Mouse (Mus musculus) G1E (cell line): ENCODE measurements around the gene Nploc4. TPM values are rescaled to one million over a fixed set of nuclear protein-coding genes. Genes with fewer than 3 reads are reported as not detected.
"Not testable (repeated sequence)": the region's sequence is repeated elsewhere in the genome, so short reads cannot be mapped to it uniquely, and the experiment has no call there.

ENCODE experiments used
- ATAC-seq: 2 replicates; pipeline ENCODE4 v1.8.0; 2016; ENCODE audit warnings: mild to moderate bottlenecking; ENCODE audit not compliant: insufficient number of reproducible peaks, poor library complexity, low FRiP score, severe bottlenecking; ENCODE audit errors: extremely low read depth
- DNase-seq: peaks from one replicate; pipeline ENCODE4 v3.0.0; 2012; ENCODE audit warnings: low spot score
- H3K27me3 ChIP-seq: 2 replicates; pipeline ENCODE4 v1.6.1; 2012; ENCODE audit warnings: mild to moderate bottlenecking, low read length, inconsistent platforms; ENCODE audit not compliant: insufficient read depth
- H3K36me3 ChIP-seq: replicated peaks from 2 replicates; pipeline ENCODE3; 2012; ENCODE audit warnings: mild to moderate bottlenecking, inconsistent platforms
- H3K4me1 ChIP-seq: 2 replicates; pipeline ENCODE4 v1.6.1; 2012; ENCODE audit warnings: low read depth, low read length, inconsistent platforms, mixed read lengths; ENCODE audit not compliant: insufficient read depth
- H3K4me3 ChIP-seq: 2 replicates; pipeline ENCODE4 v1.5.1; 2012; ENCODE audit warnings: low read depth, mild to moderate bottlenecking, inconsistent platforms, low read length, moderate library complexity, mixed read lengths
- H3K9me3 ChIP-seq: replicated peaks from 2 replicates; pipeline ENCODE4 v1.6.1; 2012; ENCODE audit warnings: inconsistent platforms
- CTCF ChIP-seq: IDR thresholded peaks from 2 replicates; pipeline ENCODE4 v1.5.1; 2012; ENCODE audit warnings: low read depth, low read length, inconsistent platforms, mixed read lengths
- GATA1 ChIP-seq: IDR thresholded peaks from 2 replicates; pipeline ENCODE4 v1.6.1; 2012; ENCODE audit warnings: borderline replicate concordance, low read length, inconsistent platforms, mixed read lengths
- GATA2 ChIP-seq: IDR thresholded peaks from 2 replicates; pipeline ENCODE4 v1.6.1; 2012; ENCODE audit warnings: low read depth, low read length, inconsistent platforms, borderline replicate concordance
- POLR2AphosphoS5 ChIP-seq: IDR thresholded peaks from 2 replicates; pipeline ENCODE4 v1.6.1; 2012; ENCODE audit warnings: low read depth, low read length, inconsistent platforms; ENCODE audit not compliant: insufficient replicate concordance
- TAL1 ChIP-seq: conservative IDR thresholded peaks from 2 replicates; pipeline ENCODE4 v1.6.1; 2012; ENCODE audit warnings: low read depth, low read length, inconsistent platforms, mixed read lengths
- polyA plus RNA-seq: library from polyadenylated mRNA; stranded (reverse); fragments of >175 nt; gene quantifications from 2 replicates; pipeline ENCODE4 v1.2.3, GENCODE M21; 2012
- total RNA-seq, 2 experiments: library from RNA; stranded (forward) in 1 of 2; stranded (reverse) in 1 of 2; fragments of 200-1000 nt in 1 of 2; fragments of >200 nt in 1 of 2; fragmentation: Nextera tagmentation in 1 of 2; gene quantifications; 2 replicates each; pipeline ENCODE4 v1.2.3; 2014 to 2017

Nploc4 gene
- total and polyA plus RNA-seq, 3 experiments = 42.7 to 72.4 (median 61.7) TPM

- no peaks in the 10 kb centered on the region; the same call in 1 of the 2 replicates for H3K4me1 ChIP-seq
- H3K4me3 ChIP-seq = no peak overlapping the region
- H3K36me3 ChIP-seq = peaks cover 95% of the 10 kb centered on the region
- H3K9me3 ChIP-seq = no peaks in the 10 kb centered on the region
- no peak for DNase-seq
- TF ChIP-seq GATA2 (no peak), POLR2AphosphoS5 (no peak), GATA1 (no peak), TAL1 (no peak), CTCF (no peak)
- H3K27me3 ChIP-seq = no peaks in the 10 kb centered on the region
- no peak for ATAC-seq
Measured at GRCm38 (mm10) chr11:120422651-120423568, 14.6 kb downstream of the Nploc4 start.

GRCm38 (mm10) chr11:120418592-120418991, 18.9 kb downstream of the Nploc4 start:
- no peak overlapping the region for H3K4me3 ChIP-seq
- H3K27me3 ChIP-seq = no peaks in the 10 kb centered on the region
- peaks cover 2% of the 10 kb centered on the region; the same call in 1 of the 2 replicates for H3K4me1 ChIP-seq
- H3K36me3 ChIP-seq = peaks cover 93% of the 10 kb centered on the region
- TF ChIP-seq GATA2 = no peak
- no peak for TF ChIP-seq POLR2AphosphoS5
- TF ChIP-seq CTCF = no peak
- TF ChIP-seq TAL1 = no peak
- TF ChIP-seq GATA1 = no peak
- ATAC-seq (no peak), DNase-seq (no peak)
- H3K9me3 ChIP-seq = no peaks in the 10 kb centered on the region

GRCm38 (mm10) chr11:120417852-120418251, 19.7 kb downstream of the Nploc4 start:
- H3K4me3 ChIP-seq = no peak overlapping the region
- DNase-seq (no peak), ATAC-seq (no peak)
- peaks cover 4% of the 10 kb centered on the region; the same call in 1 of the 2 replicates for H3K4me1 ChIP-seq
- TF ChIP-seq TAL1 (no peak), GATA2 (no peak), POLR2AphosphoS5 (no peak), CTCF (no peak), GATA1 (no peak)
- H3K27me3 ChIP-seq = no peaks in the 10 kb centered on the region
- peaks cover 93% of the 10 kb centered on the region for H3K36me3 ChIP-seq
- H3K9me3 ChIP-seq = no peaks in the 10 kb centered on the region

- H3K9me3 ChIP-seq, H3K27me3 ChIP-seq, H3K4me3 ChIP-seq, DNase-seq, ATAC-seq, H3K4me1 ChIP-seq: not testable (repeated sequence)
- H3K36me3 ChIP-seq = peaks cover 95% of the 10 kb centered on the region
Measured at GRCm38 (mm10) chr11:120413621-120414020, 23.9 kb downstream of the Nploc4 start.

GRCm38 (mm10) chr11:120406445-120406844, 31.1 kb downstream of the Nploc4 start:
- no peak for ATAC-seq
- H3K4me3 ChIP-seq = no peak overlapping the region
- H3K27me3 ChIP-seq = no peaks in the 10 kb centered on the region
- peaks cover 94% of the 10 kb centered on the region for H3K36me3 ChIP-seq
- no peaks in the 10 kb centered on the region for H3K9me3 ChIP-seq
- H3K4me1 ChIP-seq = peaks cover 56% of the 10 kb centered on the region
- no peak for DNase-seq
- TF ChIP-seq GATA1 (no peak), GATA2 (no peak), CTCF (no peak), POLR2AphosphoS5 (no peak), TAL1 (no peak)

- no peaks in the 10 kb centered on the region for H3K9me3 ChIP-seq
- H3K36me3 ChIP-seq = peaks cover 94% of the 10 kb centered on the region
- H3K4me1 ChIP-seq = peaks cover 61% of the 10 kb centered on the region
- ATAC-seq (peak; percentile 92), DNase-seq (peak; percentile 60)
- H3K27me3 ChIP-seq = no peaks in the 10 kb centered on the region
- TF ChIP-seq CTCF (no peak), TAL1 (peak; percentile 97), POLR2AphosphoS5 (no peak)
- H3K4me3 ChIP-seq = peak overlapping the region; percentile 13; the same call in 1 of the 2 replicates
Measured at GRCm38 (mm10) chr11:120405867-120406266, 31.6 kb downstream of the Nploc4 start.
